Mouse (Mus musculus) c-Kit-negative CD71-positive TER-119-positive erythroid progenitor cells, embryonic 14.5 days (primary cell): ENCODE measurements around the gene Plscr5.
"Not testable (repeated sequence)": the region's sequence is repeated elsewhere in the genome, so short reads cannot be mapped to it uniquely, and the experiment has no call there.

Source experiments
- DNase-seq: peaks from one replicate; pipeline ENCODE4 v3.0.0-alpha.2; 2013; ENCODE audit warnings: low read depth, low spot score

The Plscr5 gene

DNA sequence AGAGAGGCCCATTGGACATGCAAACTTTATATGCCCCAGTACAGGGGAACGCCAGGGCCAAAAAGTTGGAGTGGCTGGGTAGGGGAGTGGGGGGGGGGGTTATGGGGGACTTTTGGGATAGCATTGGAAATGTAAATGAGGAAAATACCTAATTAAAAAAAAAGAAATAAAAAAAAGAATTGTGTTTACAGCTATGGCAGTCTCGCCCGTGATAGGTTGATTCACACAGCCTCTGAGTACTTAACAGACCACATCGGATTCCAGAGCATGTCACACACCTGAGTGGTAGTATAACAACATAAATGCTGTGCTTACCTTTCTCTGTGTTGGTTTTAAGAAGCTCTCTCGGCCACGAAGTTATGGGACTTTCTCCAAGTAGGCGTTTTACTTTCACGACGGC is at the start of gene Plscr5:
TSS of gene Plscr5 (plus strand) at position 301 of the 400 bp plus-strand sequence.
- DNase-seq, result not testable (repeated sequence)

DNA sequence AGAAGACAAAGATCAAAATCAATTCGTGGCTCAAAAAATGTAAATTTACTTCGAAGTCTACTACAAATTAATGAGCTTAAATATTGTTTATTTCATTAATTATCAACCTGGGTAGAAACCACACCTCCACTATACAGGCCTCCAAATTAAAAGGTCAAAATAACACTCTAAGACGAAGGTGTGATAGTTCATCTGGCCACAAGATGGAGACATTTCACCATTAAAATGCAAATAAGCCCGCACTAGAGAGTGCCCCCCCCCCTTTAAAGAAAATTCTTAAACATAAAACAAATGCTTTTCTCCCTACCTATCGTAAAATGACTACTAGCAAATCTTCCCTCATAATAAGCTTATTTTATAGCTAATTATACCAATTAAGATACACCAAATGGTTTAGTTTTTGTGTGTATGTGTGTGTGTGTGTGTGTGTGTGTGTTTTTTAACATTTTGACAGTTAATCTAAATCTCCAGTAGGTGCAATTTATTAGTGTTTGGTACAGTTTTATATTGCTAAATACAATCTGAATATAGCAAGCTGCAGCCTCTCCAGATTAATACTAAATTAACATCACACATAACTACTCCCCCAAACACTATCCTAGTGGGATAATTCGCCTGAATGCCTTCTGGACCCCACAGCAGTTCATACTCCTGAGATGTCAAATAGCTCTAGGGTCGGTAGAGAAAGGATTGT is 45.0 kb upstream of the Plscr5 start:
- no peak for DNase-seq

DNA sequence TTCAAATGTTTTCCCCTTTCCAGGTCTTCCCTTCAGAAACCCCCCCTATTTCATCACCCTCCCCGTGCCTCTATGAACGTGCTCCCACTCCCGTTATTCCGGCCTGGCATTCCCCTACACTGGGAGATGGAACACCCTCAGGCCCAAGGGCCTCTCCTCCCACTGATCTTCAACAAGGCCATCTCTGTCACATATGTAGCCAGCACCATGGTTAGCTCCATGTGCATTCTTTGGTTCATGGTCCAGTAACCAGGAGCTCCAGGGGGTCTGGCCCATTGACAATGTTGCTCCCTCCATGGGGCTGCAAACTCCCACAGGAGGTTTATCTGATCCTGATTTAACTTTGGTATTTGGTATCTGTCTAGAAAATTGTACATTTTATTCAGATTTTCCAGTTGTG is 30.5 kb upstream of the Plscr5 start:
- DNase-seq, result no peak

DNA sequence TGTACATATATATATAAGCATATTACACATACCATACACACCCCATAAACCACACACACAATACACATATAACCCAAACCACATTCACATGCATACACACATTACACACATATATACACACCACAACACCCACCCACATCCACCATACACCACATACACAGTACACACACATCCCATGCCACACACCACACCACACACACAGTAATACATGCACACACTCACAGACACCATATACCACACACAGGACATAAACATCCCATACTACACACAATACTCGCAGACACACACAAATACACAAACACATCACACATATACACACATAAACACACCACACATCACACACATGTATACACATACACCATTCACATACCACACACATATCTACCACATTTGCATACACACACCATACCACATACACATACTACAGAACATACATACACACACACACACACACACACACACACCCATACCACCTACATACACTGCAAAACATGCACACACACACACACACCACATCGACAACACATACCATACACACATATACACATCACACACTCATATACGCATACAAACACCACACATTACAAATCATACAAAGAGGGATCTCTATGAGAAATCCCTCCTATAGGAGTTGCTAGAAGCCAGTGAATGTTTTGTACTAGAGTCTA is 19.3 kb upstream of the Plscr5 start:
- DNase-seq, result no peak

DNA sequence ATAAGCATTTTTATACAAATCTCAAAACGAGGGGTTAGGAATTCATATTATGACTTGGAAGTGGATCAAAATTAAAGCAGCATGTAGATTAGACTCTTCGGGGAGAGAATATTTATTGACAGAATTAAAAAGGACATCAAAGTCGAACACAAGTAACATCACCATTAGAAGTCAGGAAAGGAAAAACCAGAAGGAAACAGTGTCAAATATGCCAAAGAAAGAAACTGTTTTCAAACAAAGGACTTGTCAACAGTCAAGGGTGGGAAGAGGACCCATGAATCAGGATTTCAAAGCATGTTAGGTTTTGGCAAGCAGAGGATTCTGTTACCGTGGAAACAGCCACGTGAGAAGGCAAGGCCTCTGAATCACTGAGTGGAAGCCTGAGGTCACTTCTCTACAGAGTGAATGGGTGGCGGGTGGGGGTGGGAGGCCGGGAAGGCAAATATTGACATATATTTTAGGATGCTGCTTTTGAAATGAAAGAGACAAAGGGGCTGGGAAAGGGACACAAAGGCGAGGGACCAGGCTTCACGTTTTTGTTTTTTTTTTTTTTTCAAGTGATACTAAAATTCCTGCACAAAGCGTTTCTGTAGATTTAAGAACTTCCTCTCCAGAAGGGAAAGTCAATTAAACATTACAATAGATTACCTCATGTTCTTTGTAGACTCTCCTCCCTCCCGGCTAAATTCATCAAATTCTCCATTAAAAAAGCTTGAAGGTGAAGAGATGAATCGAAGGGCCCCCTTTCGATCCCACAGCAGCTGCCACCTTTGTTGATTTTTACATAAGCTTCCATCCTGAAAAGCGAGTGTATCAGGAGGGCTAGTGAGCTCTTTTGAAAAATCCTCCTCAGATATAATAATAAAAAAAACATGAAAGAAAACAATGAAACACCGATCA is 18.3 kb upstream of the Plscr5 start:
- DNase-seq, result no peak

DNA sequence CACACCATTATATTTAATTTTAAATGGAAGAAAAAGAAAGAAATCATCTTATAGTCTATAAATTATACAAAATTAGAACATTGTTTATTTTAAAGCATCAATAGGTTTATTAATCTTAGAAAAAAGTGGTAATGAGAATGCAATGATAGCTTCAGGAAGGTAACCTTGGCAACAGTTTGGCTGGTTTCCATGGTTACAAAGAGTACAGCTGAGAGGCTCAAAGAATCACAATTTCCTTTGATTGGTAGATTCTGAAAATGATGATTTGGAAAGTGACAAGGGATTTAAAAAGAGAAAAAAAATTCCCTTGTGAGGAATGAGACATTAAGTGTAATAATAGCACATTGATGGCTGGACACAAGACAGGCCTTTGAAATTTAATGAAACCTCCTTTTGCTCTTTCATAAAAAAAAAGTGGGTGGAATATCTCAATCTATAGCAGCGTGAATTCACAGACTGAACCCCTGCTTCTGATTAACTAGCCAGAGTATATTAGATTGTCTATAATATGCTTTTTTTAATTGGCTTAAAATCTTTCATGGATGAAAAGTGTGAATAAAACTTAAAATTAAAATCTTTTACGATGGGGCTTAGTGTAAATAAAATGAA is 13.8 kb upstream of the Plscr5 start:
- no peak for DNase-seq

DNA sequence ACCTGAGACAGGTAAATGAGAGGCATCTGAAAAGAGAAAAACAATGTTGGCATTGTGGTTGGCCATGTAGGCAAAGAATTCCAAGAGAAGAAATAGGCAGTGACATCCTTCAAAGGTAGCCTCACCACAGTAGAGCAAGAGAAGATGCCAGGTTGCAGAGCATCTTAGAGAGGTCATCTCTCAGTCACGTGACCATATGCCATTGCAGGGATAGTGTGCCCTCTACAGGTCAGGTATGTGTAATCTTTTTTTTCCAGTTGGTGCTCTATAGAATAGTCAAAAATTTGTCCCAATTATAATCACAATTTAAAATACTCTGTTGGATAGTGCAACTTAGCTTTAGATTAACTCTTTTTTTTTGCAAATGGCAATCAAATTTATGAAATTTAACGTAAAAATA is 1.4 kb upstream of the Plscr5 start:
- DNase-seq, result no peak

DNA sequence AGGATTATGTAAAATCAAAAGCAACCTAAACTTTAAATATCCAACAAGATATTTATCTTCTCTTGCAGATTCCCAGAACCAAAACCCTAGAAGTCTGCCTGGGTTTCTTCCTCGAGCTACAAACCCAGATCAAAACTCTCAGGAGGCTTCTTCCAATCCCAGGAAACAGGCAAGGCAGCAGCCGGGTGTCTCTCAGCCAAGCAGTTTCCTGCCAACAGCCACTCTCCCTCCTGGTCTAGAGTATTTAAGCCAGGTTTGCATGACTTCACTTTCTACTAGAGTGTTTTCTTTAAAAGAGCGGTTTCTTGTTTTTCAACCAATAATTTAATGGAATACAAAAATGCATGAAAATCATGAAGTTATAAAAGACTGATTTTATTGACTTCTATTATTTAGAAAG is 5.7 kb downstream of the Plscr5 start:
- DNase-seq, result no peak

DNA sequence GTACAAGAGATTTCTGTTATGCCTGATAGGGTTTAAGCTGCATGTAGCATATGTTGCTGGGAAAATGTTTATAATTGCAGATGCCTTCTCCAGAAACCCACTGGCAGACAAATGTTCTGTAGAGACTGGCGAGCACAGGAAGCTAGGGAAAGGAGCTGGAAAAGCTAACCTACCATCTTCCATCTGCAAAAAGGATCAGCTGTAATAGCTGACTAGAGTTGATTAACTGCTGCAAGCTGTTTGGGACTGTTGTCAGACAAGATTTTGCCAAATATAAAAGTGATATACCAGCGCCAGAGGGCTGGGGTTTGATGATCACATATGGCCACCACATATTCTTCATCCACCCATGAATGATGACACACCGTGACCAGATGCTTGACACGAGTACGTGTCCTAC is 6.8 kb downstream of the Plscr5 start:
- DNase-seq, result no peak

DNA sequence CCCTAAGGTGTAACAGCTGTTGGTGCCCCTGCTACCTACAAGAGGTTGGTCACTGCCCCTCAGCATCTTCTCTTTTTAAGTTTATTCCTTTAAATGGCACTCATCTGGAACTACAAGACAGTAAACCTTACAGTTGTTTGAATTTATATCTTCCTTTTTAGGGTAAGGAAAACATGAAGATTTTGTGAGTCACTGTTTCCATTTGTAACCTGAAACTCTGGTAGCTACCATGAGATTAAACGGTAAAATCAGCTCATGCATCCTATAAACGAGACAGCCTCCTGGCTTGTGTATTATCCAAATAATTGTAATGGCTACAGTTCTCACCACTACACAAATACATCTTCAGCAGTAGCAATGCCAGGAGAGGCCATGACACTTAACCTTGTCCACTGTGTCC is 11.7 kb downstream of the Plscr5 start:
- DNase-seq, result no peak

DNA sequence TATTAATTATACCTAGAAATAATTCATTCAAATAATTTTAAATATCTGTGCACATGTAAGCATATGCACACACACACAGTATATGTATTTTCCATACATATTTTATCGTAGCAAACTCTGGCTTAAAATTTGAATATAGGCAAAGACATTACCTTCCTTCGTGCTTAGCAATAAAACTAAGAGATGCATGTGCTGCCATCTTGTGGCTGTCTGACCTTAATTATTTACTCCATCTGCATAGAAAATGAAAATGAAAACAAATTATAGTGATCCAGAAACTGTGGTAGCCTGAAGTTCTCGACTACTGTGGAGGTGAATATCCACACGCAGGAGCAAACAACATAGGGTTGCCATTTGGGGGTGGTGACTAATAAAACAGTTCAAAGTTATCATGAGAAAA is 14.6 kb downstream of the Plscr5 start:
- DNase-seq, result no peak

DNA sequence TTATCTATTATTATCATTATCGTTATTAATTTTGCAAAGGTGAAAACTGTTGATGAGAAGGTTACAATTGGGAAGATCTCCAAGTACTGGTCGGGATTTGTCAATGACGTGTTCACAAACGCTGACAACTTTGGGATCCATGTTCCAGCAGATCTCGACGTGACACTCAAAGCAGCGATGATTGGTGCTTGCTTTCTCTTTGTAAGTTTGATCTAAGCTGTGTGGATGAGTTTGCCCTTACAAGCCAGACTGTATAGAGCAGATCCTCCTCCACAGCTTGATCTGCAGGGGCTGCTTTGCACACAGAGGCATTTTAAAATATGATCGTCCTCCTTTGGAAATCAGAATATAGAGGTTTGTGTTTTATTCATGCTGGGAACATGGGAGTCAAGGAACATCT is 15.0 kb downstream of the Plscr5 start:
- DNase-seq, result no peak

DNA sequence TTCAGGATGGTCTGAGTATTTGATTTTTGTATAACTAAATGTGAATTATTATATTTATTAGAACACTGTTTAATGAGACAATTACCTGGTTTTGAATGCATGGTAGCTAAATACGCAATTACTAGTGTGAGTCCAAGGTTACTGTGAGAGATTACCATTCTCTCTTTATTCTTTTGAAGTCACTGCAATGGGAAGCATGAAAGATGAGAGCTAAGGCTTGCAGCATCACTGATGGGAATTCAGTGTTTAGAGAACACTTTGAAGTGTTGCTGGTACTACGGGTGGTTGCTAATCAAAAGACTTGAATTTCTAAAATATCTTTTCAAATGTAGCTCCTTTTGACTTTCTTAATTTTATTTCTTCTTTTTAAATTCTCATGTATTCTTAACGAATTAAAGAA is 17.1 kb downstream of the Plscr5 start:
- no peak for DNase-seq

DNA sequence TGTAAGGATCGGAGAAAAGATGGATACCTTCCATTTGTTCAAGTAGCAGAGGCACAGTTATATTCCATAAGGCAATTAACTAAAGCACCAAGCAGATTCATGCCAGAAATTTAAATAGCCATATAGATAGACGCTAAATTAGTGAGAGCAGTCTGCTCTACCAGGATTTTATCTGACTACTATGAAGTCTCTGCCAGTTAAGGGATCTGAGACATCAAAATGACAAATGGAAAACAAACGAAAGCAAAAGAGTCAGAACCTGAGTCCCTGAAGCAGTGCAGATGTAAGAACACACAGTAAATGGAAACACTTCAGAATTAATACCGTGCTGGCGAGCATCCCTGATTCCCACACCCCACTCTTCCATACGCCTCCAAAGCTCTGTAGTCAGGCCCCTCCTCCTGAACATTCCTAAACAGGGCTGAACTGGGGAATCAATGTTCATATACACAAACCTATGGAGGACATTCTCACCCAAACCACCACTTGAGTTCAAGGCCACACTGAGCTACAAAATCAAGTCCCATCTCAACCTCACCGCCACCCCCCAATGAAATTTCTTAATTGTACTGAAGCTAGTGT is 17.7 kb downstream of the Plscr5 start:
- DNase-seq, result no peak

DNA sequence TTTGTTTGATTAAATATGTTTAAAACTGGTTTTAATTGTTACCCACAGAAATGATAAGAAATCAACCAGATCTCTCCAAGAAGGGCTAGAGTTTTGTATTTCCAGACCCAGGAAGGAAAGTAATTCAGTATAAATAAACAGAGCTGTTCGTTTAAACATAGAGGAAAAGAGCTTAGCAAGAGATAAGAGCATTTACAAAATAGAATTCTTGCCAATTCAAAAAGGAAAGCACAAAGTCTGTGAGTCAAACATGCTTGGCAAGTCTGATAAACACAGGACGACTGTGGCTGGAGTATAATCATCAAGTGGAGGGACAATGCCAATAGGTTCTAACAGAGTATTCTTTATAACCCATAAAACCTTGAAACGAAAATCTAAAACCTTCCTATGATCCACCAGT is 18.3 kb downstream of the Plscr5 start:
- DNase-seq, result no peak

DNA sequence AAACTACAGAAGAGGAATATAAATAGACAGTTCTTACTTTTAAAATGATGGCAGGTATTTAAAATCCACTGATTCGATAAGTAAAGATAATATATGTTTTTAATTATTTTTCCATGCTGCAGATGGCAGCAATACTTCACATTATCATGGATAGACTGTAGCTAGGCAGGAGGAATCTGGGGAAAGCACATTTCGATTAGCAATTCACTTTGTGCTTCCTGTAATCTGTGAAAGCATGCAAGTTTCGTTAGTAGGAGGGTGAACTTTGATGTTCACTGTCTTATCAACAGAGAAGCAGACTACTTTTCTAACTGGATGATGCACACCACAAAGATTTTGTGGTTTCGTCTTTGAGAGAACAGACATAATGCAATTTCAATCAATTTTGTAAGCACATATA is 24.7 kb downstream of the Plscr5 start:
- no peak for DNase-seq

DNA sequence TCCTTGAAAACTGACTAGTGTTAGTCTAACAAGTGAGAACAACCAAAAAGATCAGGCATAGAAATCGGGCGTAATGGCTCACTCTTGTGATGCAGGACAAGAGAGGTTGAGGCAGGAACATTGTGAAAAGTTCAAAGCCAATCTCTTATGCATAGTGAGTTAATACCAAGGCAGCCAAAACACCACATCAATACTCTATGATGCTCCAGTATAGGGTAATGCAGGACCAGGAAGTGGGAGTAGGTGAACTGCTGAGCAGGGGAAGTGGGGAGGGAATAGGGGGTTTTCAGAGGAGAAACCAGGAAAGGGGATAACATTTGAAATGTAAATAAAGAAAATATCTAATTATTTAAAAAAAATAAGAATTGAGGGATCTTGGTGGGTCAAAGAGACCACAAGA is 25.2 kb downstream of the Plscr5 start:
- DNase-seq, result no peak

DNA sequence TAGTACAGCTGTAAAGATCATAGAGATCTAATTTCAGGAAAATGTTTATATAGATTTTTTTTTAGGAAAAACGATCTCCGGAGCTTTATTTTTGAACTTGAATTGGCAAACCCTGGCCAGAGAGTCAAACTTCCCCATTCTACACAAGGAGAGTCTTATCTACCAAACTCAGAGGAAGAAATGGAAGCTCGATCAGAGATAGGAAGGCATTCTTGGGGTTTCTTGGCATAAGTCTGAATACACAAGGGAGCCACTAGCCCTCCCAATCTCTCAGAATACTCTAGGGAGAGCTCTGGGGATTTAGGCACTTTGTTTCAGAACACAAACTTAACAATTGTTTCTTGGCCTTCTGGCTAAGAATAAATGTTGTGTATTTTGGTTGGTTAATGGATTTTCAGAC is 27.4 kb downstream of the Plscr5 start:
- DNase-seq, result no peak

DNA sequence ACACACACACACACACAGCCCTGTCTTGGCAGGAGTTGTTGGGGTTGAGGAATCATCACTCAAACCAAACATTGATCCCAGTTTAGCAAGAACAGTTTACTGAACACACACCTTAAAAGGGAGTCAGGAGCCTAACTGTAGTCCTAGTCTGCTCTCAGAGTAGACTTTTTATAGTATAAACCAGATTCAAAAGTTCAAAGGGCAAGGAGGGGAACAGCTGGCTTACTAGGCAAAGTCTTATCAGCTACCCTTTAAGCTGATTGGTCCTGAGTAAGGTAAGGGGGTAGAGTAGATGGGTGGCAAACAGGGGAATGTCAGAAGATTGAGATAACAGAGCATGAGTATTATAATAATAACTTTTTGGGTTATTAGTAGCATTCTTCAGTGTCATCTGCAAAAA is 28.7 kb downstream of the Plscr5 start:
- DNase-seq, result no peak

DNA sequence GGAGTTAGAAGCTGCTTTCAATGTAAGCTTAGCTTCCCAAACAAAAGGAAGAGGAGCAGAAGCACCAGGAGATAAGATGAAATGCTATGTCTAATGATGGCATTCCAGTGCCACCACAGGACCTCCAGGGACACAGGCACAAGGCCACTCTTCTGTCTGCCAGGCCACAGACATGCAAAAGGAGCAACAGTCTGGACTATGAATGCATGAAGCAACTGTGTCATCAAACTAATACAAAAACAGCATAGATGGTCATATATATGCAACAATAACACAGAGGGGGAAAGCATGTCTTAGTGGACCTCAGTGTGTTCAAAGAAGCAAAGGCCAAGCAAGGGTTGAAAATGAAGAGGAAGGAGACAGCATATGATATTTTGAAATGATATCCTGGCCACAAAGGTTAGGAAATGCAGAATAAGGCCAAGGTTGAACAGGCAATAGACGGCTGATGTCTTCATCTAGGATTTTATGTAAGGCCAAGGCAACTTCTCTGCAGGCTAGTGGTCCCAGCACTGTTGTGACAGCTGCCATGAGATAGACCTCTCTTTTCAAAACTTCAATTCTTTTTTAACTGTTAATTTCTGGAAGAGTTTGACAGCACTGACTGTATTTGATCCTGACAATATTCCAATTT is 32.0 kb downstream of the Plscr5 start:
- no peak for DNase-seq

DNA sequence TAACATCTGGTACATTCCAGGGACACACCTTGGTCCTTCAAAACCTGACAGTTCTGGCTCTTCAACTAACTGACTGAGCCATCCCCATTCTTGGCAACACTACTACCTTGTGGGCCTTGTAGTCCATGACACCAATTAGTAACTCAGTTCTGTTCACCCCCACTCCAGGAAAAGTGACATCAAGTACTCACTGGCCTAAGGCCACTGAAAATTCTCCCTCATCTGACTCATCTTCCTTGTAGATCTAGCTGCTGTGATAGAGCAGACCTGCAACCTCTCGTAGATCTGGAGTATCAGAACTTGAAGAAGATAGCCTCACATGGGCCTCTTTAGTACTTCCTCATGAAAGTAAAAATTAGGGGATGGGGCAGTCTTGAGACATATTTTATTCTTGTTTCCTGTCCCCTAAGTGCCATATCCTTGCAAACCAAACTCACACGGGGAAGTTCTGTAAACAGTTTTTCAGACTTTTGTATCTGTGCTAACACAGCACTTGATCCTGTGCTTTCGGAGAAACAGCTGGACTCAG is 33.5 kb downstream of the Plscr5 start:
- DNase-seq, result no peak
